ENCODE assay signal across 8 mouse cellular contexts in genomic region chr7:28809401-28810089, GRCm38 (mm10). TPM values are rescaled to one million over a fixed set of nuclear protein-coding genes. Genes with fewer than 3 reads are reported as not detected.
DNase-seq lines count a peak whose midpoint lies in the region; ATAC-seq and TF ChIP-seq lines count a peak whose summit lies in the region.

No protein-coding gene starts in this region.

- no peaks in the 10 kb centered on the region for H3K27me3 ChIP-seq in kidney, adult 2 months (replicated peaks; ENCODE audit: control insufficient read depth, insufficient read depth, low read length)
- H3K27me3 ChIP-seq in liver, embryonic 11.5 days (replicated peaks; ENCODE audit: control insufficient read depth, insufficient read depth, low read length), result no peaks in the 10 kb centered on the region
- no peaks in the 10 kb centered on the region for H3K27me3 ChIP-seq in midbrain, postnatal 0 days (ENCODE audit: insufficient read depth, low read length)
- H3K27me3 ChIP-seq in thymus, adult 2 months (ENCODE audit: control insufficient read depth, insufficient read depth, low read length), result no peaks in the 10 kb centered on the region

- peak overlapping the region; percentile 79 for H3K27ac ChIP-seq in kidney, adult 2 months (ENCODE audit: insufficient read depth, low read depth, low read length)
- peak overlapping the region; percentile 100 for H3K27ac ChIP-seq in liver, embryonic 11.5 days (ENCODE audit: low read depth, low read length)
- H3K27ac ChIP-seq in midbrain, postnatal 0 days (ENCODE audit: low read depth, low read length), result peak overlapping the region; percentile 99
- H3K27ac ChIP-seq in thymus, adult 2 months (ENCODE audit: control insufficient read depth, insufficient read depth, low read length), result peak overlapping the region; percentile 93

- H3K4me1 ChIP-seq in kidney, adult 2 months (ENCODE audit: control insufficient read depth, insufficient read depth, low read length), result peaks cover 27% of the 10 kb centered on the region
- H3K4me1 ChIP-seq in liver, embryonic 11.5 days (replicated peaks; ENCODE audit: control insufficient read depth, insufficient read depth, low read length), result peaks cover 38% of the 10 kb centered on the region
- H3K4me1 ChIP-seq in midbrain, postnatal 0 days (ENCODE audit: insufficient read depth, low read length), result peaks cover 15% of the 10 kb centered on the region; the same call in 1 of the 2 replicates
- H3K4me1 ChIP-seq in thymus, adult 2 months (replicated peaks; ENCODE audit: control insufficient read depth, insufficient read depth, low read length), result peaks cover 22% of the 10 kb centered on the region

- peak overlapping the region; percentile 94 for H3K9ac ChIP-seq in liver, embryonic 11.5 days (ENCODE audit: low read depth, low read length)
- peak overlapping the region; percentile 80 for H3K9ac ChIP-seq in midbrain, postnatal 0 days (replicated peaks; ENCODE audit: low read length, poor library complexity, severe bottlenecking)

- intact Hi-C loops in gastrocnemius, postnatal 14 days (cut with DNase I; ENCODE audit: low total_unique reads), result no loop called here

- no peak for TF ChIP-seq POLR2A in kidney, adult 2 months (IDR thresholded peaks at IDR 0.05; ENCODE audit: low read depth, low read length)
- no peak for TF ChIP-seq POLR2A in thymus, adult 2 months (IDR thresholded peaks at IDR 0.05; ENCODE audit: control insufficient read depth, extremely low read depth, insufficient read depth, low read length, poor library complexity)

- under 1% methylated on average over 35 of the region's 35 CpGs for WGBS in kidney, adult 2 months
- under 1% methylated on average over 35 of the region's 35 CpGs for WGBS in liver, embryonic 11.5 days
- under 1% methylated on average over 35 of the region's 35 CpGs for WGBS in midbrain, postnatal 0 days
- WGBS in thymus, adult 2 months, result under 1% methylated on average over 35 of the region's 35 CpGs

- TF ChIP-seq CTCF in kidney, adult 2 months (conservative IDR thresholded peaks at IDR 0.05; ENCODE audit: insufficient read depth, insufficient read length, low read depth, low read length), result no peak
- TF ChIP-seq CTCF in midbrain, postnatal 0 days (IDR thresholded peaks at IDR 0.05), result no peak; the same call in 1 of the 2 replicates
- no peak for TF ChIP-seq CTCF in thymus, adult 2 months (IDR thresholded peaks at IDR 0.05; ENCODE audit: borderline replicate concordance, control insufficient read depth, extremely low read depth, insufficient read depth, low read length, poor library complexity)

- peaks cover 11% of the 10 kb centered on the region for H3K36me3 ChIP-seq in kidney, adult 2 months (ENCODE audit: control insufficient read depth, insufficient read depth, low read length)
- H3K36me3 ChIP-seq in liver, embryonic 11.5 days (ENCODE audit: control insufficient read depth, insufficient read depth, low read length), result peaks cover 24% of the 10 kb centered on the region
- peaks cover 15% of the 10 kb centered on the region for H3K36me3 ChIP-seq in midbrain, postnatal 0 days (ENCODE audit: insufficient read depth, low read length)
- peaks cover 16% of the 10 kb centered on the region for H3K36me3 ChIP-seq in thymus, adult 2 months (ENCODE audit: control insufficient read depth, insufficient read depth, low read length)

- H3K4me3 ChIP-seq in kidney, adult 2 months (ENCODE audit: insufficient read depth, low read depth, low read length), result peak overlapping the region; percentile 75
- H3K4me3 ChIP-seq in liver, embryonic 11.5 days (ENCODE audit: low read depth, low read length), result peak overlapping the region; percentile 83
- H3K4me3 ChIP-seq in midbrain, postnatal 0 days (ENCODE audit: low read depth, low read length), result peak overlapping the region; percentile 78
- H3K4me3 ChIP-seq in thymus, adult 2 months (ENCODE audit: control insufficient read depth, insufficient read depth, low read length), result peak overlapping the region; percentile 74

- ATAC-seq in liver, embryonic 11.5 days (replicated peaks; ENCODE audit: low FRiP score), result peak; percentile 38
- no peak for ATAC-seq in midbrain, postnatal 0 days (ENCODE audit: low FRiP score)

- no peaks in the 10 kb centered on the region for H3K9me3 ChIP-seq in liver, embryonic 11.5 days (ENCODE audit: control insufficient read depth, low read length)
- H3K9me3 ChIP-seq in midbrain, postnatal 0 days (ENCODE audit: low read length), result no peaks in the 10 kb centered on the region

- peak overlapping the region; percentile 100 for H3K4me2 ChIP-seq in liver, embryonic 11.5 days
- H3K4me2 ChIP-seq in midbrain, postnatal 0 days (ENCODE audit: low read depth, low read length, poor library complexity, severe bottlenecking), result peak overlapping the region; percentile 91

- DNase-seq in right cerebral cortex, adult 18-20 months, result peak; percentile 55
- no peak for DNase-seq in right cerebral cortex, postnatal 14 days
- DNase-seq in cerebellum, adult 9-11 months, result peak; percentile 82
- peak; percentile 48 for DNase-seq in gastrocnemius, postnatal 14 days
- DNase-seq in kidney, adult 2 months, result no peak
- DNase-seq in liver, embryonic 11.5 days (ENCODE audit: low spot score), result peak; percentile 86
- DNase-seq in midbrain, postnatal 0 days (ENCODE audit: low spot score), result peak; percentile 61
- peak; percentile 73 for DNase-seq in thymus, adult 2 months

RNA-seq across cellular contexts. Expression of gene Hnrnpl, which starts 1.2 kb away (rescaled TPM):
- 100 to 1,000 TPM; 158 to 189 TPM for total RNA-seq in gastrocnemius, postnatal 14 days (2021)
- polyA plus RNA-seq in kidney, adult 2 months (2012; rRNA removed), result 172 and 214 TPM in 2 replicates
- polyA plus RNA-seq in liver, embryonic 11.5 days (2014; fragmentation: Nextera tagmentation; extraction: Ambion mirVana), result 238 and 279 TPM in 2 replicates
- total RNA-seq in midbrain, postnatal 0 days (2014; rRNA removed), result 253 and 265 TPM in 2 replicates
- polyA plus RNA-seq in midbrain, postnatal 0 days (2015; fragmentation: Nextera tagmentation; extraction: Ambion mirVana), result 146 and 175 TPM in 2 replicates
- polyA plus RNA-seq in thymus, adult 2 months (2012; rRNA removed), result 562 and 568 TPM in 2 replicates

RNA-seq across cellular contexts. Expression of gene Ech1, which starts 15.5 kb away (rescaled TPM):
- 100 to 1,000 TPM; 198 to 334 TPM for total RNA-seq in gastrocnemius, postnatal 14 days (2021)
- polyA plus RNA-seq in kidney, adult 2 months (2012; rRNA removed), result 865 and 950 TPM in 2 replicates
- 107 TPM in 2 replicates for polyA plus RNA-seq in liver, embryonic 11.5 days (2014; fragmentation: Nextera tagmentation; extraction: Ambion mirVana)
- 89.3 and 104 TPM in 2 replicates for total RNA-seq in midbrain, postnatal 0 days (2014; rRNA removed)
- 103 and 107 TPM in 2 replicates for polyA plus RNA-seq in midbrain, postnatal 0 days (2015; fragmentation: Nextera tagmentation; extraction: Ambion mirVana)
- 287 and 359 TPM in 2 replicates for polyA plus RNA-seq in thymus, adult 2 months (2012; rRNA removed)

RNA-seq across cellular contexts. Expression of gene Rinl, which starts 20.8 kb away (rescaled TPM):
- 1 to 10 TPM in 1 of 2 experiments, under 1 TPM in 1; 0.80 to 1.3 TPM for total RNA-seq in gastrocnemius, postnatal 14 days (2021)
- 2.9 and 5.9 TPM in 2 replicates for polyA plus RNA-seq in kidney, adult 2 months (2012; rRNA removed)
- polyA plus RNA-seq in liver, embryonic 11.5 days (2014; fragmentation: Nextera tagmentation; extraction: Ambion mirVana), result 21.7 and 23.1 TPM in 2 replicates
- total RNA-seq in midbrain, postnatal 0 days (2014; rRNA removed), result 0.80 and 1.0 TPM in 2 replicates
- polyA plus RNA-seq in midbrain, postnatal 0 days (2015; fragmentation: Nextera tagmentation; extraction: Ambion mirVana), result 1.9 TPM in 2 replicates
- 91.9 and 93.7 TPM in 2 replicates for polyA plus RNA-seq in thymus, adult 2 months (2012; rRNA removed)

RNA-seq across cellular contexts. Expression of gene Lgals4, which starts 24.1 kb away (rescaled TPM):
- 1 to 10 TPM; 2.0 to 4.4 TPM for total RNA-seq in gastrocnemius, postnatal 14 days (2021)
- polyA plus RNA-seq in kidney, adult 2 months (2012; rRNA removed), result 22.8 and 25.0 TPM in 2 replicates
- polyA plus RNA-seq in liver, embryonic 11.5 days (2014; fragmentation: Nextera tagmentation; extraction: Ambion mirVana), result 2.9 and 5.1 TPM in 2 replicates
- 3.4 and 3.5 TPM in 2 replicates for total RNA-seq in midbrain, postnatal 0 days (2014; rRNA removed)
- 4.8 and 5.1 TPM in 2 replicates for polyA plus RNA-seq in midbrain, postnatal 0 days (2015; fragmentation: Nextera tagmentation; extraction: Ambion mirVana)
- 23.2 and 29.7 TPM in 2 replicates for polyA plus RNA-seq in thymus, adult 2 months (2012; rRNA removed)

RNA-seq across cellular contexts. Expression of gene Nfkbib, which starts 42.2 kb away (rescaled TPM):
- 10 to 100 TPM; 21.2 to 21.3 TPM for total RNA-seq in gastrocnemius, postnatal 14 days (2021)
- polyA plus RNA-seq in kidney, adult 2 months (2012; rRNA removed), result 37.9 and 41.6 TPM in 2 replicates
- polyA plus RNA-seq in liver, embryonic 11.5 days (2014; fragmentation: Nextera tagmentation; extraction: Ambion mirVana), result 61.4 and 61.8 TPM in 2 replicates
- 18.3 and 19.7 TPM in 2 replicates for total RNA-seq in midbrain, postnatal 0 days (2014; rRNA removed)
- polyA plus RNA-seq in midbrain, postnatal 0 days (2015; fragmentation: Nextera tagmentation; extraction: Ambion mirVana), result 58.5 and 65.3 TPM in 2 replicates
- polyA plus RNA-seq in thymus, adult 2 months (2012; rRNA removed), result 75.5 and 78.8 TPM in 2 replicates

Comparison
In these comparisons a context has a peak if more than half of its experiments do, and no peak if none do; other contexts are left out.
1. DNase-seq: peak in right cerebral cortex, adult 18-20 months (single experiment), cerebellum, adult 9-11 months (single experiment), gastrocnemius, postnatal 14 days (single experiment), liver, embryonic 11.5 days (single experiment), midbrain, postnatal 0 days (single experiment) and thymus, adult 2 months (single experiment); none in right cerebral cortex, postnatal 14 days (single experiment) and kidney, adult 2 months (single experiment).
2. Peak in every context shown above with its lines, with median percentiles within 50 percentile points of each other: H3K27ac ChIP-seq and H3K4me3 ChIP-seq.